Mouse (Mus musculus) bone marrow, adult 2 months (tissue): ENCODE measurements around the gene Rab21. TPM values are rescaled to one million over a fixed set of nuclear protein-coding genes. Genes with fewer than 3 reads are reported as not detected.
"Not testable (repeated sequence)": the region's sequence is repeated elsewhere in the genome, so short reads cannot be mapped to it uniquely, and the experiment has no call there.

Experiments
- H3K27ac ChIP-seq: fragments of 200-500 bp; 2 replicates; pipeline ENCODE4 v1.5.1; 2012; ENCODE audit warnings: low read depth, mild to moderate bottlenecking, control low read depth, inconsistent platforms, low read length; ENCODE audit not compliant: control insufficient read depth, poor library complexity, insufficient read depth
- H3K4me1 ChIP-seq: fragments of 200-500 bp; 2 replicates; pipeline ENCODE4 v1.6.1; 2011; ENCODE audit warnings: low read length; ENCODE audit not compliant: control insufficient read depth, insufficient read depth
- H3K4me3 ChIP-seq: fragments of 200-500 bp; replicated peaks from 2 replicates; pipeline ENCODE3; 2011; ENCODE audit warnings: mild to moderate bottlenecking, low read depth, low read length, control low read depth; ENCODE audit not compliant: control insufficient read depth
- CTCF ChIP-seq: fragments of 200-500 bp; IDR thresholded peaks from 2 replicates; pipeline ENCODE4 v1.5.1; 2011; ENCODE audit warnings: low read length, control low read depth; ENCODE audit not compliant: control insufficient read depth, insufficient read depth
- POLR2A ChIP-seq: fragments of 200-500 bp; IDR thresholded peaks from 2 replicates; pipeline ENCODE4 v1.6.1; 2011; ENCODE audit warnings: low read depth, mild to moderate bottlenecking, control low read depth, low read length, borderline replicate concordance; ENCODE audit not compliant: control insufficient read depth
- WGBS: fragments of 180-500 bp; shearing (Covaris S2); methylation state at CpG from one replicate; pipeline ENCODE4 v1.1.7; 2018; 5-methylcytosine and 5-hydroxymethylcytosine counted together
- polyA plus RNA-seq: library from polyadenylated mRNA; stranded (reverse); fragments of >200 nt; gene quantifications from 2 replicates; pipeline ENCODE4 v1.2.4, GENCODE M21; 2011; ENCODE audit warnings: low replicate concordance; ENCODE audit not compliant: missing spikeins, insufficient read depth, insufficient read length

The Rab21 gene
- polyA plus RNA-seq, 1 experiment: 21.2 TPM

- H3K4me1 ChIP-seq: no peaks in the 10 kb centered on the region
- 72% methylated on average over 7 of the region's 7 CpGs for WGBS
- no peak for TF ChIP-seq POLR2A
- no peak for TF ChIP-seq CTCF
- no peak overlapping the region for H3K4me3 ChIP-seq
- H3K27ac ChIP-seq: no peak overlapping the region
Observed at GRCm38 (mm10) chr10:115339820-115340328, 24.5 kb upstream of the Rab21 start.

GRCm38 (mm10) chr10:115336901-115337300 lies 21.5 kb upstream of the Rab21 start:
- no peak for TF ChIP-seq CTCF
- no peak for TF ChIP-seq POLR2A
- Histone ChIP-seq H3K4me1 (no peaks in the 10 kb centered on the region), H3K27ac (no peak overlapping the region), H3K4me3 (no peak overlapping the region)
- 86% methylated on average over 4 of the region's 4 CpGs for WGBS

- Histone ChIP-seq H3K4me1 (no peaks in the 10 kb centered on the region), H3K4me3 (no peak overlapping the region), H3K27ac (no peak overlapping the region)
- TF ChIP-seq CTCF (no peak), POLR2A (no peak)
- WGBS: 88% methylated on average over 9 of the region's 9 CpGs
Observed at GRCm38 (mm10) chr10:115333528-115333927, 18.1 kb upstream of the Rab21 start.

GRCm38 (mm10) chr10:115332997-115333396 lies 17.6 kb upstream of the Rab21 start:
- 83% methylated on average over 4 of the region's 4 CpGs for WGBS
- TF ChIP-seq POLR2A: no peak
- no peak for TF ChIP-seq CTCF
- Histone ChIP-seq H3K4me3 (no peak overlapping the region), H3K4me1 (no peaks in the 10 kb centered on the region), H3K27ac (no peak overlapping the region)

GRCm38 (mm10) chr10:115332420-115332952 lies 17.1 kb upstream of the Rab21 start:
- TF ChIP-seq CTCF (no peak), POLR2A (no peak)
- 79% methylated on average over 8 of the region's 8 CpGs for WGBS
- Histone ChIP-seq H3K27ac (no peak overlapping the region), H3K4me3 (no peak overlapping the region), H3K4me1 (no peaks in the 10 kb centered on the region)

- no peak overlapping the region for H3K4me3 ChIP-seq
- WGBS: 44% methylated on average over 3 of the region's 3 CpGs
- no peak overlapping the region for H3K27ac ChIP-seq
- TF ChIP-seq CTCF: no peak
- TF ChIP-seq POLR2A: no peak
- no peaks in the 10 kb centered on the region for H3K4me1 ChIP-seq
Observed at GRCm38 (mm10) chr10:115329010-115329530, 13.7 kb upstream of the Rab21 start.

GRCm38 (mm10) chr10:115328514-115328913 lies 13.1 kb upstream of the Rab21 start:
- Histone ChIP-seq H3K4me1 (no peaks in the 10 kb centered on the region), H3K4me3 (no peak overlapping the region), H3K27ac (no peak overlapping the region; the same call in none of the 2 replicates)
- WGBS: 16% methylated on average over 6 of the region's 6 CpGs
- no peak for TF ChIP-seq POLR2A

GRCm38 (mm10) chr10:115323295-115323694 lies 7.9 kb upstream of the Rab21 start:
- TF ChIP-seq CTCF: peak; percentile 83
- no peak for TF ChIP-seq POLR2A
- no peaks in the 10 kb centered on the region; the same call in 1 of the 2 replicates for H3K4me1 ChIP-seq
- 10% methylated on average over 6 of the region's 6 CpGs for WGBS
- H3K27ac ChIP-seq: no peak overlapping the region
- H3K4me3 ChIP-seq: no peak overlapping the region

- Histone ChIP-seq H3K4me3 (no peak overlapping the region), H3K4me1 (no peaks in the 10 kb centered on the region; the same call in 1 of the 2 replicates), H3K27ac (peak overlapping the region; percentile 85)
- TF ChIP-seq POLR2A: no peak
- no peak for TF ChIP-seq CTCF
- 22% methylated on average over 5 of the region's 5 CpGs for WGBS
Observed at GRCm38 (mm10) chr10:115321317-115322035, 6.1 kb upstream of the Rab21 start.

GRCm38 (mm10) chr10:115318388-115318787 lies 3.0 kb upstream of the Rab21 start:
- WGBS: 39% methylated on average over 3 of the region's 3 CpGs
- H3K4me1 ChIP-seq, H3K27ac ChIP-seq, H3K4me3 ChIP-seq: not testable (repeated sequence)
